In genomic region chr13:101552451-101552850, GRCm38 (mm10) we compare ENCODE assay signal across 13 mouse cellular contexts.
DNase-seq lines count a peak whose midpoint lies in the region; ATAC-seq and TF ChIP-seq lines count a peak whose summit lies in the region.
"Had no signal": no experiment of that assay in that cellular context is flagged by ENCODE, and none has a peak within 500 bp of the region (broad histone marks: within the 10 kb centered on the region; RNA-seq: fewer than 3 reads in every experiment).

No protein-coding gene starts in this region.

- H3K9ac ChIP-seq in liver, embryonic 12.5 days = peak overlapping the region; percentile 55

- no peak overlapping the region for H3ac ChIP-seq in myocyte (ENCODE audit: control insufficient read depth, insufficient read length)

- H3K27ac ChIP-seq in liver, embryonic 12.5 days = peak overlapping the region; percentile 98
- H3K27ac ChIP-seq: limb, embryonic 10.5 days had no signal

- WGBS in liver, embryonic 12.5 days (ENCODE audit: insufficient replicate concordance) = 55% methylated on average over 2 of the region's 2 CpGs

- no peak for TF ChIP-seq POLR2A in myocyte (IDR thresholded peaks at IDR 0.05; ENCODE audit: insufficient read length, low read depth)

- peak; percentile 94 for DNase-seq in 416B (ENCODE audit: low read depth)
- DNase-seq in MEL-GATA-1-ER (ENCODE audit: extremely low read depth, low read depth) = peak; percentile 41
- DNase-seq in adrenal gland, adult 18-20 months (ENCODE audit: low spot score in 2 of 2) = no peak
- DNase-seq in gastrocnemius, postnatal 14 days = no peak
- no peak for DNase-seq in cerebellum, adult 18-20 months
- DNase-seq: cerebellum, adult 9-10 months; kidney, postnatal 25 days; thymus, postnatal 25 days had no signal

- no peaks in the 10 kb centered on the region for H3K36me3 ChIP-seq in liver, embryonic 12.5 days
- H3K36me3 ChIP-seq in myocyte (ENCODE audit: control insufficient read depth, insufficient read depth) = no peaks in the 10 kb centered on the region
- H3K36me3 ChIP-seq: limb, embryonic 10.5 days; midbrain, embryonic 10.5 days had no signal

- peak; percentile 87 for ATAC-seq in liver, embryonic 12.5 days
- ATAC-seq: Patski had no signal

- intact Hi-C loops in gastrocnemius, postnatal 14 days (cut with DNase I; ENCODE audit: low total_unique reads) = no loop called here

- H3K79me2 ChIP-seq in myocyte (ENCODE audit: control insufficient read depth, insufficient read depth) = no peaks in the 10 kb centered on the region

- peaks cover 71% of the 10 kb centered on the region for H3K4me1 ChIP-seq in liver, embryonic 12.5 days

- 0 out of 2 replicates have a peak, but pooled peaks cover 4% of the 10 kb centered on the region for H3K27me3 ChIP-seq in liver, embryonic 12.5 days (replicated peaks)
- H3K27me3 ChIP-seq in myocyte (ENCODE audit: control insufficient read depth, insufficient read depth, insufficient read length) = no peaks in the 10 kb centered on the region
- H3K27me3 ChIP-seq: Patski had no signal

- peak overlapping the region; percentile 32 for H3K4me3 ChIP-seq in liver, embryonic 12.5 days
- no peak overlapping the region for H3K4me3 ChIP-seq in myocyte
- H3K4me3 ChIP-seq: limb, embryonic 10.5 days; midbrain, embryonic 10.5 days had no signal

- peak overlapping the region; percentile 59 for H3K4me2 ChIP-seq in liver, embryonic 12.5 days
- H3K4me2 ChIP-seq in myocyte (ENCODE audit: low read depth) = peak overlapping the region; percentile 34

- no peaks in the 10 kb centered on the region for H3K9me3 ChIP-seq in liver, embryonic 12.5 days (replicated peaks)
- H3K9me3 ChIP-seq: limb, embryonic 10.5 days; midbrain, embryonic 10.5 days had no signal

TF ChIP-seq in myocyte, 11 proteins besides CTCF, POLR2A, EP300 and RAD21:
- no peak for TF ChIP-seq MYOG (IDR thresholded peaks at IDR 0.05; ENCODE audit: control insufficient read depth in 1 of 3, insufficient read depth in 1 of 3, insufficient read length in 2 of 3, low read depth in 2 of 3)
TF ChIP-seq in myocyte: peak in this region for 0.

Comparison
In these comparisons a context has a peak if more than half of its experiments do, and no peak if none do; other contexts are left out.
1. DNase-seq: peak in 416B (single experiment) and MEL-GATA-1-ER (single experiment); none in adrenal gland, adult 18-20 months (0 of 2), gastrocnemius, postnatal 14 days (single experiment) and cerebellum, adult 18-20 months (0 of 2).